Mouse (Mus musculus) embryonic stem cell, embryonic (primary cell): ENCODE data around the gene Spata31d1b.

Experiments used
- CTCF ChIA-PET, 4 experiments: fragments of 300-600 bp in 2 of 4; fragments of 350-600 bp in 2 of 4; sonication (Branson Sonifier 250); formaldehyde crosslinking; loops; one replicate each; lab custom pipeline; 2022; ENCODE audit warnings: inconsistent platforms in 2 of 4; lab: Charles Lee
- POLR2A ChIA-PET, 4 experiments: fragments of 300-600 bp in 2 of 4; fragments of 350-600 bp in 2 of 4; sonication (Branson Sonifier 250); formaldehyde crosslinking; loops; one replicate each; lab custom pipeline; 2022; ENCODE audit warnings: antibody characterized with exemption in 4 of 4, inconsistent platforms in 1 of 4; lab: Charles Lee

Gene Spata31d1b

GRCm38 (mm10) chr13:59685236-59685635 lies 26.8 kb upstream of the Spata31d1b start:
- ChIA-PET POLR2A (interaction anchor here in 2 of 4 experiments (0.6 to 2.4 kb wide), 2 partner anchors 84 to 943 kb away, joined by 4 to 8 read pairs; partner anchors contain the start of gene Isca1 (in 1 of the 2)), CTCF (no interaction called here)

GRCm38 (mm10) chr13:59688338-59688770 lies 23.7 kb upstream of the Spata31d1b start:
- CTCF ChIA-PET, result interaction anchor here in 3 of 4 experiments (0.5 to 1.3 kb wide), 12 partner anchors 8 to 338 kb away, joined by 3 to 8 read pairs (median 4); partner anchors contain the start of gene Spata31d1b (in 1 of the 3)

GRCm38 (mm10) chr13:59689313-59689712 lies 22.8 kb upstream of the Spata31d1b start:
- CTCF ChIA-PET, result interaction anchor here in 1 of 4 experiments (1.0 to 2.9 kb wide), 3 partner anchors 10 to 108 kb away, joined by 4 to 12 read pairs (median 5); no protein-coding TSS in a partner anchor

More at GRCm38 (mm10) chr13:59688338-59688770, 23.7 kb upstream of the Spata31d1b start:
- POLR2A ChIA-PET, result interaction anchor here in 2 of 4 experiments (1.0 to 1.8 kb wide), 10 partner anchors 9 to 81 kb away, joined by 3 to 6 read pairs (median 4); partner anchors contain the start of gene Isca1 (in 1 of the 2)

GRCm38 (mm10) chr13:59689843-59690242 lies 22.2 kb upstream of the Spata31d1b start:
- ChIA-PET POLR2A (interaction anchor here in 1 of 4 experiments (1.2 kb wide), 1 partner anchor 38 kb away, joined by 3 read pairs; no protein-coding TSS in a partner anchor), CTCF (interaction anchor here in 3 of 4 experiments (1.1 to 2.9 kb wide), 6 partner anchors 10 to 42 kb away, joined by 3 to 17 read pairs (median 10); partner anchors contain the start of gene Spata31d1d (in 1 of the 3))

More at GRCm38 (mm10) chr13:59689313-59689712, 22.8 kb upstream of the Spata31d1b start:
- POLR2A ChIA-PET, result interaction anchor here in 3 of 4 experiments (1.0 to 1.8 kb wide), 8 partner anchors 10 to 80 kb away, joined by 3 to 6 read pairs (median 3); partner anchors contain the start of gene Isca1 (in 1 of the 3)

- ChIA-PET CTCF (interaction anchor here (0.6 to 2.9 kb wide), 14 partner anchors 10 to 1418 kb away, joined by 3 to 17 read pairs (median 4); partner anchors contain the start of genes Spata31d1a (in 1 of the 4) and Spata31d1d (in 1 of the 4)), POLR2A (interaction anchor here (0.6 to 1.7 kb wide), 12 partner anchors 8 to 82 kb away, joined by 3 to 9 read pairs (median 3); no protein-coding TSS in a partner anchor)
These were observed 21.5 kb upstream of the Spata31d1b start for GRCm38 (mm10) chr13:59690576-59690975.

- CTCF ChIA-PET, result interaction anchor here in 2 of 4 experiments (0.6 to 2.9 kb wide), 5 partner anchors 10 to 770 kb away, joined by 3 to 17 read pairs (median 12); no protein-coding TSS in a partner anchor
- POLR2A ChIA-PET, result interaction anchor here in 3 of 4 experiments (0.7 to 1.7 kb wide), 6 partner anchors 9 to 79 kb away, joined by 3 to 9 read pairs (median 4); no protein-coding TSS in a partner anchor
These were observed 20.6 kb upstream of the Spata31d1b start for GRCm38 (mm10) chr13:59691478-59691877.

GRCm38 (mm10) chr13:59694008-59694407 lies 18.1 kb upstream of the Spata31d1b start, which contains the start of gene 4921517D22Rik:
TSS of gene 4921517D22Rik (minus strand) at chr13:59694108.
- POLR2A ChIA-PET, result interaction anchor here in 2 of 4 experiments (0.6 to 1.6 kb wide), 2 partner anchors 11 to 14 kb away, joined by 4 to 6 read pairs; no protein-coding TSS in a partner anchor
- CTCF ChIA-PET, result interaction anchor here in 1 of 4 experiments (0.8 kb wide), 1 partner anchor 14 kb away, joined by 3 read pairs; no protein-coding TSS in a partner anchor

- CTCF ChIA-PET, result no interaction called here
- POLR2A ChIA-PET, result interaction anchor here in 1 of 4 experiments (1.0 kb wide), 1 partner anchor 29 kb away, joined by 3 read pairs; no protein-coding TSS in a partner anchor
These were observed 16.3 kb upstream of the Spata31d1b start for GRCm38 (mm10) chr13:59695781-59696180.

- ChIA-PET CTCF (interaction anchor here in 1 of 4 experiments (0.7 kb wide), 1 partner anchor 11 kb away, joined by 6 read pairs; no protein-coding TSS in a partner anchor), POLR2A (interaction anchor here in 2 of 4 experiments (0.7 to 1.6 kb wide), 7 partner anchors 9 to 190 kb away, joined by 3 to 6 read pairs (median 4); partner anchors contain the start of gene Spata31d1a (in 1 of the 2))
These were observed 13.0 kb upstream of the Spata31d1b start for GRCm38 (mm10) chr13:59699131-59699530.

- ChIA-PET CTCF (interaction anchor here in 2 of 4 experiments (0.5 to 1.0 kb wide), 2 partner anchors 19 to 329 kb away, joined by 4 to 15 read pairs; no protein-coding TSS in a partner anchor), POLR2A (interaction anchor here in 1 of 4 experiments (0.7 to 1.5 kb wide), 3 partner anchors 10 to 191 kb away, joined by 3 to 4 read pairs (median 4); partner anchors contain the start of gene Spata31d1a)
These were observed 11.9 kb upstream of the Spata31d1b start for GRCm38 (mm10) chr13:59700137-59700536.

GRCm38 (mm10) chr13:59703514-59703913 lies 8.6 kb upstream of the Spata31d1b start:
- CTCF ChIA-PET, result interaction anchor here in 1 of 4 experiments (1.4 kb wide), 1 partner anchor 25 kb away, joined by 5 read pairs; no protein-coding TSS in a partner anchor
- POLR2A ChIA-PET, result interaction anchor here in 2 of 4 experiments (0.5 to 1.1 kb wide), 3 partner anchors 8 to 43 kb away, joined by 3 read pairs; partner anchors contain the start of gene Spata31d1b (in 1 of the 2)

- ChIA-PET CTCF (interaction anchor here in 3 of 4 experiments (0.6 to 1.4 kb wide), 5 partner anchors 24 to 206 kb away, joined by 3 to 7 read pairs (median 4); no protein-coding TSS in a partner anchor), POLR2A (interaction anchor here in 3 of 4 experiments (0.6 to 1.1 kb wide), 5 partner anchors 11 to 83 kb away, joined by 3 to 6 read pairs (median 3); no protein-coding TSS in a partner anchor)
These were observed 7.5 kb upstream of the Spata31d1b start for GRCm38 (mm10) chr13:59704562-59704961.

- ChIA-PET POLR2A (interaction anchor here in 2 of 4 experiments (0.6 to 3.8 kb wide), 15 partner anchors 9 to 60 kb away, joined by 3 to 21 read pairs (median 4); partner anchors contain the start of gene Isca1 (in 2 of the 2)), CTCF (interaction anchor here in 3 of 4 experiments (0.6 to 2.8 kb wide), 11 partner anchors 9 to 130 kb away, joined by 3 to 18 read pairs (median 3); no protein-coding TSS in a partner anchor)
These were observed 1.9 kb upstream of the Spata31d1b start, which contains the start of gene Spata31d1a for GRCm38 (mm10) chr13:59710230-59710629. TSS of gene Spata31d1a (minus strand) at chr13:59710330.

- CTCF ChIA-PET, result interaction anchor here in 3 of 4 experiments (0.5 to 3.0 kb wide), 3 partner anchors 14 to 133 kb away, joined by 4 to 12 read pairs (median 6); no protein-coding TSS in a partner anchor
- POLR2A ChIA-PET, result interaction anchor here in 2 of 4 experiments (0.7 to 2.6 kb wide), 15 partner anchors 11 to 211 kb away, joined by 3 to 8 read pairs (median 5); partner anchors contain the start of gene Isca1 (in 1 of the 2)
These were observed 1.6 kb downstream of the Spata31d1b start for GRCm38 (mm10) chr13:59713710-59714109.

GRCm38 (mm10) chr13:59718857-59719440 lies 6.9 kb downstream of the Spata31d1b start:
- ChIA-PET POLR2A (interaction anchor here in 3 of 4 experiments (0.6 to 1.8 kb wide), 5 partner anchors 9 to 20 kb away, joined by 4 read pairs; partner anchors contain the start of gene Spata31d1a (in 1 of the 3)), CTCF (interaction anchor here in 3 of 4 experiments (0.6 to 2.1 kb wide), 6 partner anchors 9 to 1491 kb away, joined by 3 to 8 read pairs (median 4); partner anchors contain the start of gene Spata31d1a (in 1 of the 3))

- POLR2A ChIA-PET, result interaction anchor here in 3 of 4 experiments (0.6 to 1.8 kb wide), 6 partner anchors 9 to 44 kb away, joined by 4 to 5 read pairs (median 4); partner anchors contain the start of genes Golm1 (in 1 of the 3) and Spata31d1a (in 1 of the 3)
- CTCF ChIA-PET, result interaction anchor here (0.6 to 2.1 kb wide), 8 partner anchors 9 to 1492 kb away, joined by 3 to 8 read pairs (median 4); partner anchors contain the start of gene Spata31d1a (in 1 of the 4)
These were observed 7.4 kb downstream of the Spata31d1b start for GRCm38 (mm10) chr13:59719475-59719874.
